Mouse (Mus musculus) gastrocnemius, adult 18-20 months (tissue): ENCODE measurements around the gene 4930432K21Rik. TPM values are rescaled to one million over a fixed set of nuclear protein-coding genes. Genes with fewer than 3 reads are reported as not detected.

ENCODE experiments used
- DNase-seq: peaks from one replicate; pipeline ENCODE4 v3.0.0; 2021; ENCODE audit warnings: low spot score
- total RNA-seq, 2 experiments: library from RNA; stranded (reverse); gene quantifications; 2 replicates each; pipeline ENCODE4 v1.2.3; 2021

Gene 4930432K21Rik
- total RNA-seq, 2 experiments from 2014 or later = 0.31 to 0.57 TPM

GRCm38 (mm10) chr8:84147324-84147766 lies 480 bp upstream of the 4930432K21Rik start:
- peak; percentile 6 for DNase-seq

GRCm38 (mm10) chr8:84148531-84148850 lies 666 bp downstream of the 4930432K21Rik start:
- DNase-seq = no peak

DNA sequence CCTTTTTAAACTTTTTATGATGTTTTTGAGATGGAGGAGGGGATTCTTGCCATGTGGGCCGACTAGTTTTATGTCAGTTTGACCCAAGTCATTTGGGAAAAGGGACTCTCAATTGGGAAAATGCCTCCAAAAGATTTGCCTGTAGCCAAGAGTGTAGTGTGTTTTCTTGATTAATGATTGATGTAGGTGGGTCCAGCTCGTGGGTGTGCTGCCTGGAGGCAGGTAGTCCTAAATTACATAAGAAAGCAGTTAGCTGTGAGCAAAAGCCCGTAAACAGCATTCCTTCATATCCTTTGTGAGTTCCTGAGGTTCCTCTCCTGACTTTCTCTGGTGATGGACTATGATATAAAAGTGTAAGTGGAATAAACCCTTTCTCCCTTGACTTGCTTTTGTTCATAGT lies 1.4 kb downstream of the 4930432K21Rik start:
- no peak for DNase-seq

- DNase-seq = no peak
Observed at GRCm38 (mm10) chr8:84157620-84158019, 9.8 kb downstream of the 4930432K21Rik start.

- DNase-seq = no peak
Observed at GRCm38 (mm10) chr8:84167696-84168095, 19.9 kb downstream of the 4930432K21Rik start.

DNA sequence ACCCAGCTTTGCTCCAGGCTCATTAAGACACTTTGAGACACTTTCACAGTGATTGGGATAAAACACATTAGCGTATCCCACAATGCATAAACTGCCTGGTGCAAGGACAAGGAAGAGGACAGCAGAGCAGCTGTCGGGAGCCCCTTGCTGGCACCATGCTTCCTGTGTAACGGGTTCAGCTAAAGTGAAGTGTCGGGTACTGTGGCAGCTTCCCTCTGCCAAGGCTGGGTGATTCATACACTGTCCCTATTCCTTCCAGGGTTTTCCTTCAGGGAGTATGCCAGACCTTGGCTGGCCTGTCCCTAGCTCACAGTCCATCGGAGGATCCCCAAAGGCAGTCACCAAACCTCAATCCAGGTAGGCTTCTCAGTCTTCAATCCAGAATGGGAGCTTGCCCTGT lies 22.3 kb downstream of the 4930432K21Rik start:
- no peak for DNase-seq

GRCm38 (mm10) chr8:84173861-84174260 lies 26.0 kb downstream of the 4930432K21Rik start:
- no peak for DNase-seq

- no peak for DNase-seq
Observed at GRCm38 (mm10) chr8:84176560-84176959, 28.7 kb downstream of the 4930432K21Rik start.

DNA sequence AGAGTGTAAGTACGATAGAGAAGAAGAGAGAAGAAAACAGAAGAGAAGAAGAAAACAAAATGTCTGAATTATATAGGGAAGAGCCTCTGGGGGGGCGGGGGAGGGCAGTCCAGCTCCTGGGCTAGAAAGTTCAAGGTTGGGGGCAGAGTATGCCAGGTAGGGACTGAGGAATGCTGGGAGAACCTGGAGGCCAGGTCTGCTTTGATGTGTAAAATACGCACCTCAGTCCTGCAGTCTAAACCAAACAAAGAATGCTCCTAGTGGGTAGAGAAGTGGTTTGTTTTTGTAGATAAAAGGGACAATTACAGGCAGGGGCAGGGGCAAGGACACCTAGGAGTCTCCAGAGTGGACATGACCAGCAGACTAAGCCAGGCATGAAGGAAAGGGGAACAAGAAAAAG lies 29.6 kb downstream of the 4930432K21Rik start:
- DNase-seq = no peak

GRCm38 (mm10) chr8:84178592-84178991 lies 30.8 kb downstream of the 4930432K21Rik start:
- no peak for DNase-seq

GRCm38 (mm10) chr8:84179946-84180345 lies 32.1 kb downstream of the 4930432K21Rik start:
- no peak for DNase-seq

DNA sequence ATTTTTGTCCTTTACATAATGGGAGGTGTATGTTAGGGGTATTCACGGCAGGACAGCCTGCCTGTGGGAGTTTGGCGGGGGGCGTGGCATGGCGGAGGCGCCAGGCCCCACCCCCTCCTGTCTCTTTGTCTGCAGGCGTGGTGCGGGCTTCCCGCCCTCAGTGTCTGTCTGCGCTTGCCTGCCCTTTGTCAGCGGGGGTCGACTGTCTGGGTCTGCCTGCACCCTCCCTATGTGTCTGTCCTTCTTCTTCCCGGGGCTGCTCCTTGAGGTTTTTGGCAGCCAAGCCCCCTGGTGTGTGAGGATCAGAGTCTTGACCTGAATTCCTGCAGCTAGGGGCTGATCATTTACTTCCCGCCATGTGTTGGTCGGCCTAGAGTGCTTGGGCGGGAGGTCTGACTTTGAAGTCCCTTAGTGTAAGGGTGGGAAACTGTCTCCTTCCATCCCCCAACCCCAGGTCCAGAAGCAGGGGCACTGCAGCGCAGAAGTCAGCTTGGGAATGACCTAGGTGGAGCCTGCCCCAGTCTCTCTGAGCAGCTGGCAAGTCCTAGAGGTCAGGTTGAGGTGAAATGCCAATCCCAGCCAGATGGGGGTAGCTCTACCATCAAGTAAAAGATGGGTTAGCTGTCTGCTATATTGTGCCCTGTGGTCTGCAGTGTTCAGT lies 32.8 kb downstream of the 4930432K21Rik start:
- DNase-seq = no peak

DNA sequence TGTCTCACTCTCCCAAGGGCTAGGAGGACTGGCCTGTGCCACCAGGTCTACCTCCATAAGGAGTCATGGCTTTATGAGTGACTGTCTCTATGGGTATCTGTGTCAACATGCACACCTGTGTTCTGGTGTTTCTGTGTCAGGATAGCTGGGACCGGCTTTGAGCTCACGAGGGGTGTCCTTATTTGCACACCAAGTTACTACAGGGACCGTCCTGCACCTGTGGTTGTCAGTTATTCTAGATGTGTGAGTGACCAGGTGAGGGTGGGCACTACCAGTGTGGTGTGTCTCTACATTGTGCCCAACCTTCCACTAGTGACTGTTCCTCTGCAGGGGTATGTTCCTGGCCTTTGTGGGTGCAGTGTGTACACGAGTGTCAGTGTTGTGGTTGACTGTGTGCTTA lies 35.0 kb downstream of the 4930432K21Rik start:
- DNase-seq = no peak

DNA sequence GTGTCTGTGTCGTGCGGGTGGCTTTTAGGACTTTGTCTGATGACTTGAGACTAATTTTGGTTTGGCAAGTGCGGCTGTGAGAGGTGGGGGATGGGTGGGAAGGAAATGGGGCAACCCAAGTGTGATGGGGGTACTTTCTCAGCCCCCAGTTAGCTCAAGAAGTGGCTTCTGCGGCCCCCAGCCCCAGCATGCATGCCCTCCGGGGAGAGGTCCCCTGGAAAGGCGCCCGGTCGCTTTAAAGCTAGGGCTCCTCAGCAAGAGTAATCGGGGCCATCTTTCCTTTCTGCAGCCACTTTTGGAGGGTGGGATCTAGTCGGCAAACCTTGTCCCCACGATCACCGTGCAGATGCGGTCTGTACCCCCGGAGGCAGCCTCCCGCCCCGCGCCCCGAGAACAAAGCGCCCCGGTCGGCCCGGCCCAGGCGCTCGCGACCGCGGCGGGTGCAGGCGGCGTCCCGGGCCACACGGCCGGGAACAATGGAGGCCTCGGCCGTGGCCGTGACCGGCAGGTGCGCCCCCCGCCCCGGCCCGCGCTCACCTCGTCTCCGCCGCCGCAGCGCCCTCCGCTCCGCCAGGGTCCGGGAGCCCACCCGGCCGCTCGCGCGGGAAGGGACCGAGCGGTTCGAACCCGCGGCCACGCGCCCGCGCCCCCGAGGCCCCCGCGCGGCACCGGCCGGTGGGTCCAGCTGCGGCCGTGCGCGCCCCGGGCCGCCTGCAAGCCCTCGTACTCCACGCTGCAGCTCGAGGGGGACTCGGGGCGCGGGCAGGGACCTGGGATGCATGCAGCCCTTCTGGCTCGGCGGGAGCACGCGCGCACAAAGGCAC lies 35.6 kb downstream of the 4930432K21Rik start:
- no peak for DNase-seq

- no peak for DNase-seq
Observed at GRCm38 (mm10) chr8:84184085-84185043, 36.5 kb downstream of the 4930432K21Rik start.

- DNase-seq = no peak
Observed at GRCm38 (mm10) chr8:84185117-84185516, 37.3 kb downstream of the 4930432K21Rik start, which contains the start of gene Nanos3. TSS of gene Nanos3 (minus strand) at chr8:84185217.

GRCm38 (mm10) chr8:84186547-84186946 lies 38.7 kb downstream of the 4930432K21Rik start:
- DNase-seq = peak; percentile 82

- DNase-seq = peak; percentile 61
Observed at GRCm38 (mm10) chr8:84187065-84187755, 39.4 kb downstream of the 4930432K21Rik start.

- no peak for DNase-seq
Observed at GRCm38 (mm10) chr8:84188671-84189070, 40.8 kb downstream of the 4930432K21Rik start.

DNA sequence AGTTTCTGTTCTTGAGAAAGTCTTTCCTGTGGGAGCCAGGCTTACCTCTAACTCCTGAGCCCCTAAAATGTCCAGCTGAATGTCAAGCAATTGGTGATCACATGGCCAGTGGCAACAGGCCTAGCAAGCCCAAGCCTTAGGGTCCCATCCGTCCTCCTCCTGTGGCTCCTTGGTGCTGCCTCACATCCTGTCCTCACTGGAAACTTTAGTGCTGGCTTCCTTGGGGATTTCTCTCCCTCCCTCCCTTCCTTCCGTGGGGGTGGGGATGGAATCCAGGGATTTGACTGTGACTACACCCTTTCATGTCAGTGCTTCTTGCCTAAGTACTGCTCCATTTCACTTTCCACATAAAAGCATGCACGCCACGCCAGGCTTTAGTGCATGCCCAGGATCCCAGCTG lies 41.8 kb downstream of the 4930432K21Rik start:
- peak; percentile 72 for DNase-seq
